Mouse (Mus musculus): ENCODE data around the gene Prkcz. TPM values are rescaled to one million over a fixed set of nuclear protein-coding genes. Genes with fewer than 3 reads are reported as not detected.

The Prkcz gene
- 0.58 and 4.3 TPM in 2 replicates for total RNA-seq (2017)

GRCm38 (mm10) chr4:155361303-155361791 lies at the start of gene Prkcz:
Gene Prkcz, minus strand, starts transcription at chr4:155361361.
- peak; percentile 56 for ATAC-seq (ENCODE audit: extremely low read depth, insufficient number of reproducible peaks, low FRiP score, poor library complexity, severe bottlenecking)

- ATAC-seq (ENCODE audit: extremely low read depth, insufficient number of reproducible peaks, low FRiP score, poor library complexity, severe bottlenecking): no peak
Measured at GRCm38 (mm10) chr4:155409058-155409776, 48.1 kb upstream of the Prkcz start, which contains the start of gene Cfap74. Gene Cfap74, plus strand, starts transcription at chr4:155409190.

GRCm38 (mm10) chr4:155408695-155409057 lies 47.5 kb upstream of the Prkcz start:
- no peak for ATAC-seq (ENCODE audit: extremely low read depth, insufficient number of reproducible peaks, low FRiP score, poor library complexity, severe bottlenecking)

GRCm38 (mm10) chr4:155402489-155402888 lies 41.3 kb upstream of the Prkcz start:
- ATAC-seq (ENCODE audit: extremely low read depth, insufficient number of reproducible peaks, low FRiP score, poor library complexity, severe bottlenecking): no peak

- ATAC-seq (ENCODE audit: extremely low read depth, insufficient number of reproducible peaks, low FRiP score, poor library complexity, severe bottlenecking): no peak
Measured at GRCm38 (mm10) chr4:155401121-155401520, 40.0 kb upstream of the Prkcz start.

GRCm38 (mm10) chr4:155398222-155398540 lies 37.0 kb upstream of the Prkcz start:
- ATAC-seq (ENCODE audit: extremely low read depth, insufficient number of reproducible peaks, low FRiP score, poor library complexity, severe bottlenecking): no peak

- ATAC-seq (ENCODE audit: extremely low read depth, insufficient number of reproducible peaks, low FRiP score, poor library complexity, severe bottlenecking): no peak
Measured at GRCm38 (mm10) chr4:155397511-155398221, 36.5 kb upstream of the Prkcz start, which contains the start of gene Gabrd. Gene Gabrd, minus strand, starts transcription at chr4:155398112.

- ATAC-seq (ENCODE audit: extremely low read depth, insufficient number of reproducible peaks, low FRiP score, poor library complexity, severe bottlenecking): no peak
Measured at GRCm38 (mm10) chr4:155396751-155397150, 35.6 kb upstream of the Prkcz start.

GRCm38 (mm10) chr4:155395471-155395870 lies 34.3 kb upstream of the Prkcz start:
- no peak for ATAC-seq (ENCODE audit: extremely low read depth, insufficient number of reproducible peaks, low FRiP score, poor library complexity, severe bottlenecking)

- ATAC-seq (ENCODE audit: extremely low read depth, insufficient number of reproducible peaks, low FRiP score, poor library complexity, severe bottlenecking): no peak
Measured at GRCm38 (mm10) chr4:155387166-155387565, 26.0 kb upstream of the Prkcz start.

GRCm38 (mm10) chr4:155383326-155383725 lies 22.2 kb upstream of the Prkcz start:
- no peak for ATAC-seq (ENCODE audit: extremely low read depth, insufficient number of reproducible peaks, low FRiP score, poor library complexity, severe bottlenecking)

GRCm38 (mm10) chr4:155382752-155383151 lies 21.6 kb upstream of the Prkcz start:
- ATAC-seq (ENCODE audit: extremely low read depth, insufficient number of reproducible peaks, low FRiP score, poor library complexity, severe bottlenecking): no peak

- ATAC-seq (ENCODE audit: extremely low read depth, insufficient number of reproducible peaks, low FRiP score, poor library complexity, severe bottlenecking): no peak
Measured at GRCm38 (mm10) chr4:155381974-155382373, 20.8 kb upstream of the Prkcz start.

GRCm38 (mm10) chr4:155371797-155372735 lies 10.9 kb upstream of the Prkcz start:
- no peak for ATAC-seq (ENCODE audit: extremely low read depth, insufficient number of reproducible peaks, low FRiP score, poor library complexity, severe bottlenecking)

GRCm38 (mm10) chr4:155370737-155371715 lies 9.9 kb upstream of the Prkcz start:
- ATAC-seq (ENCODE audit: extremely low read depth, insufficient number of reproducible peaks, low FRiP score, poor library complexity, severe bottlenecking): no peak

- no peak for ATAC-seq (ENCODE audit: extremely low read depth, insufficient number of reproducible peaks, low FRiP score, poor library complexity, severe bottlenecking)
Measured at GRCm38 (mm10) chr4:155368684-155369083, 7.5 kb upstream of the Prkcz start.

- ATAC-seq (ENCODE audit: extremely low read depth, insufficient number of reproducible peaks, low FRiP score, poor library complexity, severe bottlenecking): no peak
Measured at GRCm38 (mm10) chr4:155367739-155368138, 6.6 kb upstream of the Prkcz start.

GRCm38 (mm10) chr4:155366784-155367183 lies 5.6 kb upstream of the Prkcz start:
- ATAC-seq (ENCODE audit: extremely low read depth, insufficient number of reproducible peaks, low FRiP score, poor library complexity, severe bottlenecking): no peak
